Mouse (Mus musculus) left cerebral cortex, adult 11 months (tissue): ENCODE data around the gene Hip1.
"Not testable (repeated sequence)": the region's sequence is repeated elsewhere in the genome, so short reads cannot be mapped to it uniquely, and the experiment has no call there.

ENCODE experiments used
- DNase-seq: peaks from one replicate; pipeline ENCODE4 v3.0.0; 2022; ENCODE audit warnings: low spot score

The Hip1 gene

GRCm38 (mm10) chr5:135369196-135369595 is 175.7 kb downstream of the Hip1 start:
- DNase-seq, result not testable (repeated sequence)

GRCm38 (mm10) chr5:135368312-135368711 is 176.6 kb downstream of the Hip1 start:
- DNase-seq, result no peak

- DNase-seq, result no peak
These were observed 177.1 kb downstream of the Hip1 start for GRCm38 (mm10) chr5:135367841-135368240.

GRCm38 (mm10) chr5:135363540-135363939 is 181.4 kb downstream of the Hip1 start:
- no peak for DNase-seq

- no peak for DNase-seq
These were observed 182.3 kb downstream of the Hip1 start for GRCm38 (mm10) chr5:135362572-135362971.

GRCm38 (mm10) chr5:135359772-135360171 is 185.1 kb downstream of the Hip1 start:
- no peak for DNase-seq

- DNase-seq, result no peak
These were observed 187.4 kb downstream of the Hip1 start for GRCm38 (mm10) chr5:135357556-135357955.
